Mouse (Mus musculus): ENCODE measurements at regions not wholly inside any gene's neighbourhood (a gene's known extent, or its start where the extent isn't known, plus 50 kb on each side); places are given as distances from the start of the nearest gene placed in this dataset.

GRCm38 (mm10) chr7:37390271-37390670, 383.2 kb downstream of the Zfp536 start:
- Histone ChIP-seq H3K36me3 (ENCODE audit: insufficient read depth, low read length) (no peaks in the 10 kb centered on the region), H3K27ac (ENCODE audit: low read length) (no peak overlapping the region), H3K4me1 (ENCODE audit: insufficient read depth, low read length) (no peaks in the 10 kb centered on the region), H3K9me3 (ENCODE audit: low read length) (no peaks in the 10 kb centered on the region), H3K9ac (replicated peaks; ENCODE audit: low read length) (no peak overlapping the region), H3K4me2 (replicated peaks; ENCODE audit: low read depth, low read length) (no peak overlapping the region), H3K4me3 (ENCODE audit: low read length) (no peak overlapping the region), H3K27me3 (ENCODE audit: insufficient read depth, low read length) (no peaks in the 10 kb centered on the region)
- WGBS, result 96% methylated on average over 7 of the region's 7 CpGs
- ATAC-seq (ENCODE audit: low FRiP score, low TSS enrichment), result no peak

GRCm38 (mm10) chr7:37392122-37392521, 381.3 kb downstream of the Zfp536 start:
- 88% methylated on average over 6 of the region's 6 CpGs for WGBS
- Histone ChIP-seq H3K4me3 (ENCODE audit: low read length) (no peak overlapping the region), H3K27me3 (ENCODE audit: insufficient read depth, low read length) (no peaks in the 10 kb centered on the region), H3K36me3 (ENCODE audit: insufficient read depth, low read length) (no peaks in the 10 kb centered on the region), H3K9me3 (ENCODE audit: low read length) (no peaks in the 10 kb centered on the region), H3K4me1 (ENCODE audit: insufficient read depth, low read length) (no peaks in the 10 kb centered on the region), H3K4me2 (replicated peaks; ENCODE audit: low read depth, low read length) (no peak overlapping the region), H3K27ac (ENCODE audit: low read length) (no peak overlapping the region), H3K9ac (replicated peaks; ENCODE audit: low read length) (no peak overlapping the region)
- no peak for ATAC-seq (ENCODE audit: low FRiP score, low TSS enrichment)

GRCm38 (mm10) chr7:37392604-37393003, 380.8 kb downstream of the Zfp536 start:
- no peaks in the 10 kb centered on the region for H3K4me1 ChIP-seq (ENCODE audit: insufficient read depth, low read length)
- no peak overlapping the region for H3K9ac ChIP-seq (replicated peaks; ENCODE audit: low read length)
- ATAC-seq (ENCODE audit: low FRiP score, low TSS enrichment), result no peak
- no peak overlapping the region for H3K27ac ChIP-seq (ENCODE audit: low read length)
- no peak overlapping the region for H3K4me3 ChIP-seq (ENCODE audit: low read length)
- H3K4me2 ChIP-seq (replicated peaks; ENCODE audit: low read depth, low read length), result no peak overlapping the region
- no peaks in the 10 kb centered on the region for H3K36me3 ChIP-seq (ENCODE audit: insufficient read depth, low read length)
- no peaks in the 10 kb centered on the region for H3K27me3 ChIP-seq (ENCODE audit: insufficient read depth, low read length)
- WGBS, result 81% methylated on average over 8 of the region's 8 CpGs
- no peaks in the 10 kb centered on the region for H3K9me3 ChIP-seq (ENCODE audit: low read length)

GRCm38 (mm10) chr7:37393071-37393470, 380.4 kb downstream of the Zfp536 start:
- no peak for ATAC-seq (ENCODE audit: low FRiP score, low TSS enrichment)
- WGBS, result 78% methylated on average over 3 of the region's 3 CpGs
- Histone ChIP-seq H3K4me1 (ENCODE audit: insufficient read depth, low read length) (no peaks in the 10 kb centered on the region), H3K27ac (ENCODE audit: low read length) (no peak overlapping the region), H3K9ac (replicated peaks; ENCODE audit: low read length) (no peak overlapping the region), H3K4me2 (replicated peaks; ENCODE audit: low read depth, low read length) (no peak overlapping the region), H3K27me3 (ENCODE audit: insufficient read depth, low read length) (no peaks in the 10 kb centered on the region), H3K4me3 (ENCODE audit: low read length) (no peak overlapping the region), H3K36me3 (ENCODE audit: insufficient read depth, low read length) (no peaks in the 10 kb centered on the region), H3K9me3 (ENCODE audit: low read length) (no peaks in the 10 kb centered on the region)

- H3K9ac ChIP-seq (replicated peaks; ENCODE audit: low read length), result no peak overlapping the region
- no peak overlapping the region for H3K27ac ChIP-seq (ENCODE audit: low read length)
- H3K27me3 ChIP-seq (ENCODE audit: insufficient read depth, low read length), result no peaks in the 10 kb centered on the region
- WGBS, result 53% methylated on average over 8 of the region's 8 CpGs
- H3K4me2 ChIP-seq (replicated peaks; ENCODE audit: low read depth, low read length), result no peak overlapping the region
- H3K36me3 ChIP-seq (ENCODE audit: insufficient read depth, low read length), result no peaks in the 10 kb centered on the region
- no peaks in the 10 kb centered on the region for H3K4me1 ChIP-seq (ENCODE audit: insufficient read depth, low read length)
- H3K9me3 ChIP-seq (ENCODE audit: low read length), result no peaks in the 10 kb centered on the region
- no peak for ATAC-seq (ENCODE audit: low FRiP score, low TSS enrichment)
- no peak overlapping the region for H3K4me3 ChIP-seq (ENCODE audit: low read length)
Measured at GRCm38 (mm10) chr7:37394965-37395426, 378.4 kb downstream of the Zfp536 start.

GRCm38 (mm10) chr7:37395881-37396513, 377.4 kb downstream of the Zfp536 start:
- WGBS, result 68% methylated on average over 13 of the region's 13 CpGs
- H3K4me1 ChIP-seq (ENCODE audit: insufficient read depth, low read length), result no peaks in the 10 kb centered on the region
- no peak overlapping the region for H3K9ac ChIP-seq (replicated peaks; ENCODE audit: low read length)
- H3K9me3 ChIP-seq (ENCODE audit: low read length), result no peaks in the 10 kb centered on the region
- H3K4me3 ChIP-seq (ENCODE audit: low read length), result no peak overlapping the region
- ATAC-seq (ENCODE audit: low FRiP score, low TSS enrichment), result no peak
- H3K4me2 ChIP-seq (replicated peaks; ENCODE audit: low read depth, low read length), result no peak overlapping the region
- no peak overlapping the region for H3K27ac ChIP-seq (ENCODE audit: low read length)
- H3K27me3 ChIP-seq (ENCODE audit: insufficient read depth, low read length), result no peaks in the 10 kb centered on the region
- no peaks in the 10 kb centered on the region for H3K36me3 ChIP-seq (ENCODE audit: insufficient read depth, low read length)

- no peak for ATAC-seq (ENCODE audit: low FRiP score, low TSS enrichment)
- Histone ChIP-seq H3K27ac (ENCODE audit: low read length) (no peak overlapping the region), H3K4me2 (replicated peaks; ENCODE audit: low read depth, low read length) (no peak overlapping the region), H3K36me3 (ENCODE audit: insufficient read depth, low read length) (no peaks in the 10 kb centered on the region), H3K27me3 (ENCODE audit: insufficient read depth, low read length) (no peaks in the 10 kb centered on the region), H3K4me1 (ENCODE audit: insufficient read depth, low read length) (no peaks in the 10 kb centered on the region), H3K9ac (replicated peaks; ENCODE audit: low read length) (no peak overlapping the region), H3K9me3 (ENCODE audit: low read length) (no peaks in the 10 kb centered on the region), H3K4me3 (ENCODE audit: low read length) (no peak overlapping the region)
- 88% methylated on average over 2 of the region's 2 CpGs for WGBS
Measured at GRCm38 (mm10) chr7:37403483-37403882, 370.0 kb downstream of the Zfp536 start.

GRCm38 (mm10) chr7:37413350-37413749, 360.1 kb downstream of the Zfp536 start:
- Histone ChIP-seq H3K4me3 (ENCODE audit: low read length) (no peak overlapping the region), H3K27me3 (ENCODE audit: insufficient read depth, low read length) (no peaks in the 10 kb centered on the region), H3K4me2 (replicated peaks; ENCODE audit: low read depth, low read length) (no peak overlapping the region), H3K27ac (ENCODE audit: low read length) (no peak overlapping the region), H3K9ac (replicated peaks; ENCODE audit: low read length) (no peak overlapping the region), H3K9me3 (ENCODE audit: low read length) (no peaks in the 10 kb centered on the region), H3K4me1 (ENCODE audit: insufficient read depth, low read length) (no peaks in the 10 kb centered on the region), H3K36me3 (ENCODE audit: insufficient read depth, low read length) (no peaks in the 10 kb centered on the region)
- WGBS, result 68% methylated on average over 4 of the region's 4 CpGs
- no peak for ATAC-seq (ENCODE audit: low FRiP score, low TSS enrichment)

GRCm38 (mm10) chr7:37421704-37422103, 351.7 kb downstream of the Zfp536 start:
- H3K4me1 ChIP-seq (ENCODE audit: insufficient read depth, low read length), result no peaks in the 10 kb centered on the region
- no peaks in the 10 kb centered on the region for H3K36me3 ChIP-seq (ENCODE audit: insufficient read depth, low read length)
- no peaks in the 10 kb centered on the region for H3K27me3 ChIP-seq (ENCODE audit: insufficient read depth, low read length)
- ATAC-seq (ENCODE audit: low FRiP score, low TSS enrichment), result no peak
- H3K9me3 ChIP-seq (ENCODE audit: low read length), result no peaks in the 10 kb centered on the region
- no peak overlapping the region for H3K27ac ChIP-seq (ENCODE audit: low read length)
- H3K4me3 ChIP-seq (ENCODE audit: low read length), result no peak overlapping the region
- 70% methylated on average over 10 of the region's 10 CpGs for WGBS
- no peak overlapping the region for H3K9ac ChIP-seq (replicated peaks; ENCODE audit: low read length)
- H3K4me2 ChIP-seq (replicated peaks; ENCODE audit: low read depth, low read length), result no peak overlapping the region

Data from kidney, embryonic 16.5 days (tissue).